In the genomic region with DNA sequence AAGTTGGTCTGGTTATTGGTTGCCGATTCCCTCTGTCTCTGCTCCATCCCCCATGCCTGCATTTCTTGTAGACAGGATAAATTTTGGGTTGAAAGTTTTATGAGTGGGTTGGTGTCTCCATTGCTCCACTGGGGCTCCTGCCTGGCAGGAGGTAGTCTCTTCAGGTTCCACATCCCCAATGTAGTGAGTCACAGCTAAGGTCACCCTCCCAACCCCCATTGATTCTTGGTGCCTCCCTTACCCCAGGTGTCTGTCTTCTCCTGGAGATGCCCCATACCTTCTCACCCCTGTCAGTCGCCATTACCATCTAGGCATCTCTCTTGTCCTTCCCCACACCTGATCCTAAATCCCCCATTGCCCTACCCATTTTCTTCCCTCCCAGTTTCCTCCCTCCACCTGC, we compare ENCODE assay signal across 46 mouse cellular contexts. TPM values are rescaled to one million over a fixed set of nuclear protein-coding genes. Genes with fewer than 3 reads are reported as not detected.
"Had no signal": no experiment of that assay in that cellular context is flagged by ENCODE, and none has a peak within 500 bp of the region (broad histone marks: within the 10 kb centered on the region; RNA-seq: fewer than 3 reads in every experiment).

No protein-coding gene starts in this region.

- H3K27me3 ChIP-seq: limb, embryonic 12.5 days; limb, embryonic 13.5 days; limb, embryonic 15.5 days; liver, embryonic 12.5 days; liver, embryonic 13.5 days; liver, embryonic 15.5 days; lung, embryonic 15.5 days; megakaryocyte, embryonic 14.5 days; midbrain, embryonic 12.5 days; midbrain, embryonic 13.5 days; midbrain, embryonic 15.5 days; neural tube, embryonic 12.5 days; neural tube, embryonic 13.5 days had no signal

- H3K4me2 ChIP-seq: limb, embryonic 12.5 days; limb, embryonic 13.5 days; limb, embryonic 15.5 days; liver, embryonic 11.5 days; liver, embryonic 12.5 days; liver, embryonic 13.5 days; liver, embryonic 15.5 days; lung, embryonic 14.5 days; lung, embryonic 15.5 days; midbrain, embryonic 12.5 days; midbrain, embryonic 13.5 days; midbrain, embryonic 15.5 days; neural tube, embryonic 12.5 days; neural tube, embryonic 13.5 days had no signal

- H3K4me3 ChIP-seq: limb, embryonic 10.5 days; limb, embryonic 12.5 days; limb, embryonic 13.5 days; limb, embryonic 15.5 days; liver, embryonic 12.5 days; liver, embryonic 13.5 days; liver, embryonic 15.5 days; lung, embryonic 15.5 days; megakaryocyte, embryonic 14.5 days; midbrain, embryonic 10.5 days; midbrain, embryonic 12.5 days; midbrain, embryonic 13.5 days; midbrain, embryonic 15.5 days; myocyte; neural tube, embryonic 12.5 days; neural tube, embryonic 13.5 days had no signal

- H3K27ac ChIP-seq: limb, embryonic 10.5 days; limb, embryonic 12.5 days; limb, embryonic 13.5 days; limb, embryonic 15.5 days; liver, embryonic 12.5 days; liver, embryonic 13.5 days; liver, embryonic 14.5 days; liver, embryonic 15.5 days; lung, embryonic 15.5 days; macrophage; midbrain, embryonic 10.5 days; midbrain, embryonic 12.5 days; midbrain, embryonic 13.5 days; midbrain, embryonic 15.5 days; neural tube, embryonic 12.5 days; neural tube, embryonic 13.5 days had no signal

- H3K4me1 ChIP-seq: limb, embryonic 10.5 days; limb, embryonic 12.5 days; limb, embryonic 13.5 days; limb, embryonic 15.5 days; lung, embryonic 15.5 days; midbrain, embryonic 10.5 days; midbrain, embryonic 12.5 days; neural tube, embryonic 12.5 days; neural tube, embryonic 13.5 days had no signal

- DNase-seq: left cerebral cortex, postnatal 4 days; liver; liver, embryonic 13.5 days; liver, postnatal 0 days; lung, adult 18-20 months; lung, adult 2 months; lung, embryonic 14.5 days; lung, postnatal 10 days; lung, postnatal 14 days; lung, postnatal 36 days; lung, postnatal 4 days; midbrain, embryonic 14.5 days had no signal

- H3K9ac ChIP-seq: limb, embryonic 12.5 days; limb, embryonic 13.5 days; limb, embryonic 15.5 days; liver, embryonic 12.5 days; liver, embryonic 13.5 days; liver, embryonic 14.5 days; liver, embryonic 15.5 days; liver, postnatal 0 days; lung, embryonic 14.5 days; lung, embryonic 15.5 days; midbrain, embryonic 12.5 days; midbrain, embryonic 13.5 days; midbrain, embryonic 15.5 days; neural tube, embryonic 12.5 days; neural tube, embryonic 13.5 days had no signal

- H3K9me3 ChIP-seq: limb, embryonic 10.5 days; limb, embryonic 12.5 days; limb, embryonic 13.5 days; limb, embryonic 15.5 days; liver, embryonic 12.5 days; liver, embryonic 13.5 days; liver, embryonic 15.5 days; lung, embryonic 15.5 days; megakaryocyte, embryonic 14.5 days; midbrain, embryonic 10.5 days; midbrain, embryonic 12.5 days; midbrain, embryonic 13.5 days; midbrain, embryonic 15.5 days; neural tube, embryonic 12.5 days; neural tube, embryonic 13.5 days had no signal

- H3K36me3 ChIP-seq: midbrain, embryonic 15.5 days; neural tube, embryonic 12.5 days had no signal

- ATAC-seq: liver, embryonic 12.5 days; liver, postnatal 0 days; lung, postnatal 0 days; midbrain, embryonic 13.5 days; midbrain, embryonic 15.5 days had no signal

RNA-seq across cellular contexts. Expression of gene Trpd52l3, which starts 50.6 kb away (rescaled TPM):
- total RNA-seq: left cerebral cortex, postnatal 10 days; left cerebral cortex, postnatal 14 days; left cerebral cortex, postnatal 25 days; left cerebral cortex, postnatal 36 days; left cerebral cortex, postnatal 4 days; liver, adult 2 months; megakaryocyte progenitor cell, adult 5-6 weeks; megakaryocyte, adult 5-6 weeks; megakaryocyte-erythroid progenitor cell, adult 5-6 weeks; midbrain, postnatal 0 days; monocyte, adult 5-6 weeks had no signal
- polyA plus RNA-seq: limb, embryonic 10.5 days; limb, embryonic 11.5 days; limb, embryonic 12.5 days; limb, embryonic 13.5 days; limb, embryonic 14.5 days; limb, embryonic 15.5 days; liver, adult 2 months; liver, embryonic 11.5 days; liver, embryonic 12.5 days; liver, embryonic 13.5 days; liver, embryonic 14.5 days; liver, embryonic 15.5 days; liver, embryonic 16.5 days; liver, postnatal 0 days; lung, adult 2 months; lung, embryonic 14.5 days; lung, embryonic 15.5 days; lung, embryonic 16.5 days; lung, postnatal 0 days; macrophage; midbrain, embryonic 10.5 days; midbrain, embryonic 12.5 days; midbrain, embryonic 13.5 days; midbrain, embryonic 14.5 days; midbrain, embryonic 15.5 days; midbrain, postnatal 0 days; myocyte; neural tube, embryonic 11.5 days; neural tube, embryonic 12.5 days; neural tube, embryonic 13.5 days had no signal
